Mouse (Mus musculus) heart, postnatal 0 days (tissue): ENCODE results near the gene Prrt1. TPM values are rescaled to one million over a fixed set of nuclear protein-coding genes. Genes with fewer than 3 reads are reported as not detected.

Source experiments
- ATAC-seq: fragments of 200-750 bp; cut with Nextera tagmentation; 2 replicates; pipeline ENCODE4 v1.8.0; 2017; ENCODE audit warnings: low read depth, moderate number of reproducible peaks, moderate library complexity; ENCODE audit not compliant: insufficient read depth
- DNase-seq: peaks from one replicate; pipeline ENCODE4 v3.0.0-alpha.2; 2016; ENCODE audit warnings: low spot score
- H3K27ac ChIP-seq: fragments of 300-500 bp; sonication (generic); 2 replicates; pipeline ENCODE4 v1.5.1; 2014; ENCODE audit warnings: low read depth, mild to moderate bottlenecking
- H3K27me3 ChIP-seq: fragments of 300-500 bp; sonication (generic); 2 replicates; pipeline ENCODE4 v1.6.1; 2014; ENCODE audit warnings: low read length, mixed read lengths; ENCODE audit not compliant: control insufficient read depth, insufficient read depth
- H3K36me3 ChIP-seq: fragments of 300-500 bp; sonication (generic); replicated peaks from 2 replicates; pipeline ENCODE4 v1.6.1; 2014; ENCODE audit warnings: low read length, mixed read lengths; ENCODE audit not compliant: control insufficient read depth, insufficient read depth
- H3K4me1 ChIP-seq: fragments of 300-500 bp; sonication (generic); 2 replicates; pipeline ENCODE4 v1.6.1; 2014; ENCODE audit warnings: antibody characterized with exemption; ENCODE audit not compliant: control insufficient read depth, insufficient read depth
- H3K4me2 ChIP-seq: fragments of 300-500 bp; sonication (generic); 2 replicates; pipeline ENCODE4 v1.6.1; 2014; ENCODE audit warnings: low read depth, mild to moderate bottlenecking, low read length, moderate library complexity
- H3K4me3 ChIP-seq: fragments of 300-500 bp; sonication (generic); 2 replicates; pipeline ENCODE4 v1.5.1; 2014; ENCODE audit warnings: low read depth, low read length
- H3K9ac ChIP-seq: fragments of 300-500 bp; sonication (generic); replicated peaks from 2 replicates; pipeline ENCODE4 v1.6.1; 2014; ENCODE audit warnings: low read depth, low read length, mixed read lengths
- H3K9me3 ChIP-seq: fragments of 300-500 bp; sonication (generic); replicated peaks from 2 replicates; pipeline ENCODE4 v1.6.1; 2016; ENCODE audit warnings: low read length; ENCODE audit not compliant: control insufficient read depth
- CTCF ChIP-seq: IDR thresholded peaks from 2 replicates; pipeline ENCODE4 v1.5.1; 2016; ENCODE audit warnings: antibody characterized with exemption, control low read depth, low read depth
- EP300 ChIP-seq: IDR thresholded peaks from 2 replicates; pipeline ENCODE4 v1.6.1; 2016; ENCODE audit warnings: antibody characterized with exemption, low read depth
- whole genome bisulfite sequencing: fragments of 180-500 bp; shearing (Covaris S2); extraction: QIAGEN DNeasy Blood & Tissue Kit; methylation state at CpG from one replicate; pipeline ENCODE4 v1.1.7; 2014; 5-methylcytosine and 5-hydroxymethylcytosine counted together
- polyA plus RNA-seq: library from polyadenylated mRNA; unstranded; fragments of >200 nt; fragmentation: Nextera tagmentation; extraction: Ambion mirVana; gene quantifications from 2 replicates; pipeline ENCODE4 v1.2.1, GENCODE M21; 2015
- total RNA-seq: library from RNA; depleted of rRNA; stranded (reverse); fragments of >200 nt; gene quantifications from 2 replicates; pipeline ENCODE4 v1.2.3, GENCODE M21; 2014; ENCODE audit warnings: low replicate concordance

The Prrt1 gene
- total and polyA plus RNA-seq, 2 experiments from 2014 or later = 0.19 TPM; not detected in 1

DNA sequence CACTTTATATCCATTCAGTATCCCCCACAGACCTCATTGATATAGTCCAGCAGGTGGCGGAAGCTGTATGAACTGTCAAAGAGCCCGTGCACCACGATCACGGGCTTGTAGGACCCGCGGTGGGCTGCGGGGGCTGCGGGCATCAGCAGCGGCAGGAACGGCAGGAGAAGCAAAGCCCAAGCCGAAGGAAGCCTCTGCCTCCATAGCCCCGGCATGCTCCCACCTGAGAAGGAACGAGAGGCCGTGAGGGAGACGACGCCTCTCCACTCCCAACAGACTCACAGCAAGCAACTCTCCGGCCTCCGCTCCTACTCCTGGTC lies 2.6 kb upstream of the Prrt1 start:
- under 1% methylated on average over 18 of the region's 18 CpGs for WGBS
- Histone ChIP-seq H3K27me3 (peaks cover 28% of the 10 kb centered on the region), H3K27ac (peak overlapping the region; percentile 96), H3K4me2 (peak overlapping the region; percentile 85), H3K36me3 (peaks cover 34% of the 10 kb centered on the region), H3K9ac (peak overlapping the region; percentile 59), H3K4me1 (peaks cover 16% of the 10 kb centered on the region), H3K4me3 (peak overlapping the region; percentile 69), H3K9me3 (no peaks in the 10 kb centered on the region)
- DNase-seq (peak; percentile 57), ATAC-seq (no peak)
- TF ChIP-seq CTCF (peak; percentile 63), EP300 (no peak)

DNA sequence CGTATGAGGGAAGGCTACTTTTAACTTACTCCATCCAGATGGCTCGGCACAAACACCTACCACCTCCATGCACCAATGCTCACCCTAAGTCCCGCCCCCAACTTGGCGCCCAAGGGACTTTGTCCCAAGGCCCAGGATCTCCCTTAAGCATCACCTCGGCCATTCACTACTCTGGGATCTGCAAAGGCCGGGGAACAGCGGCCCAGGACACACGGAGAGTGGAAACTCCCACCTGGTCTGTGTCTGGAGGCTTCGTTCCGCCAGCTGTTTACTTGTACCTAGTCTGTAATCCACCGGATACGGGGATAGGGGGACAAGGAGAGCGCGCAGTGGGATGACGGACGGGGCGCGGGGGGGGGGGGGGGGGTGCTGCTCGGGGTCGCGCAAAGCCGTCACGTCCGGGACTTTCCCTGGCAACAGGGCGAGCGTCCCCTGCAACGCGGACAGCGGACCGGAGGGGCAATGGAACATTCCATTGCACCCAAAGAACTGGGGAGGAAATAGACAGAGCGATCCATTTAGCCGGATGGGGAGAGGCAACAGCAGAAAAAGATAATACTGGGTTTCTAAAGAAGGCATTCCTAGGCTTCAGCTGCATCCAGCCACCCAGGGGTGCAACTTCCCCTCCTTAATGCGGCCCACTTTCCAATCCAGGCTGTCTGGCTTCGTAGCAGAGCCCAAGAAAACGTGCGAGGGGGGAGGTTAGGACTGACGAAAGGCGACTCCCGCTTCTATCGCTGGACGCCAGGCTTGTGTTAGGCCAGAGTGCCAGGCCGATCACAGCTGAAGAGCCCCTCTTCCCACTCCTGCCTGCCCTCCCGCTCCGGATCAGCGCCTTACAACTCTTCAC lies 2.0 kb upstream of the Prrt1 start:
- Histone ChIP-seq H3K27me3 (peaks cover 34% of the 10 kb centered on the region), H3K9ac (peak overlapping the region; percentile 59), H3K36me3 (peaks cover 28% of the 10 kb centered on the region), H3K4me1 (peaks cover 16% of the 10 kb centered on the region), H3K4me3 (peak overlapping the region; percentile 69), H3K9me3 (no peaks in the 10 kb centered on the region), H3K4me2 (peak overlapping the region; percentile 85), H3K27ac (peak overlapping the region; percentile 96)
- ATAC-seq (peak; percentile 87), DNase-seq (peak; percentile 95)
- no peak for TF ChIP-seq CTCF
- 0 out of 2 replicates have a peak, but pooled peaks have one; percentile 57 for TF ChIP-seq EP300
- under 1% methylated on average over 44 of the region's 45 CpGs for WGBS

DNA sequence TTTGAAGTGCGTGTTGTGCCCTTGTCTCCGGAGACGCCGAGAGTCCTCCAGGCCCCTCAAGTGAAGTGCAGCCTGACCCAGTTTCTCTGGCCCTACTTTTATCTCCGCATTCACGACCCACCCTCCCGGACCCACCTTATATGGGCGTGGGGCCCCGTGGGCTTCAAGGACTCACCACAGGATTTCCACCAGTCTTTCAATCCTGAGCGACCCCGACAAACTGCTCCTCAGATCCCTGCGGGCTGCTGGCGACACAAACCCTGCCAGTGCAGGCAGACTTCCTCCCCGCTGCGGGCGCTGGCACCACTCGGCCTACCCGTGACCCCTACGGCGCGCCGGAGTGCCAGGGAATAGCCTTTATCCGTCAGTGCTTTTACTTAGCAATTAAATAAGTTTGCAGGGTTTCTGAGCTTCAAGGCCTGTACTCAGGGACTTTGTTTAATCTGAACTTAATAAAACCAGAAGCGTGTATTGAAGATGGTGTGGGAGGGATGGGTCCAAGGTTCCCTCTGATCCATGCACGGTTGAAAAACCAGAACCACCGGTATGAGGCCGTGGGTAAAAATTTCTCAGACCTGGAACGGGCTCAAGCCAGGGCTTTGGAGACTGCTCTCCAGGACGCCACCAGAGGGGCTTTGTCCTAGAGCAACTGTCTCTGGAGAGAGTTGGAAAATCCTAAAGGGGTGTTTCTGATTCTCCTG lies 1.2 kb upstream of the Prrt1 start, which contains the start of gene Ppt2:
TSS of gene Ppt2 (minus strand) at position 568 of the 701 bp plus-strand sequence.
- no peak for DNase-seq
- H3K36me3 ChIP-seq = peaks cover 20% of the 10 kb centered on the region
- peak within 1 kb of the TSS; percentile 69 for H3K4me3 ChIP-seq
- H3K27ac ChIP-seq = peak within 1 kb of the TSS; percentile 96
- H3K4me1 ChIP-seq = peaks cover 16% of the 10 kb centered on the region
- peak; percentile 22; the same call in 1 of the 2 replicates for ATAC-seq
- H3K27me3 ChIP-seq = peaks cover 41% of the 10 kb centered on the region
- H3K4me2 ChIP-seq = peak within 1 kb of the TSS; percentile 85
- H3K9me3 ChIP-seq = no peaks in the 10 kb centered on the region
- peak within 1 kb of the TSS; percentile 59 for H3K9ac ChIP-seq
- TF ChIP-seq EP300 = no peak
- TF ChIP-seq CTCF = no peak
- 4% methylated on average over 29 of the region's 29 CpGs for WGBS

DNA sequence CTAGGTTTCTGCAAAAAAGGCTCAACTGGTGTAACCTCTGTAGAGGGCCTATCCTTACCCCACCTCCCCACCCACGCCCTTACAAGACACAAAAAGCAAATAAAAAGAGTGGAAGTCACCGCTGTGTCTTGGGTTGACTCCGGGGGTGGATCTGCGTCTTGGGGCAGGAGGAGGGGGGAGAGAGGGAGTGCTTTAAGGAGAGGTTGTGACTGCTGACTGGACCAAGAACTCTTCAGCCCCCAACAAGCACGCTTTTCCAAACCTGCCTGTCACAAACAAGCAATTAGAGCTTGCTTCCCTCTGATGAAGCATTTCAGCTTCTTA lies 727 bp upstream of the Prrt1 start:
- peaks cover 16% of the 10 kb centered on the region for H3K4me1 ChIP-seq
- no peak for TF ChIP-seq CTCF
- TF ChIP-seq EP300 = no peak
- H3K4me3 ChIP-seq = peak overlapping the region; percentile 69
- no peaks in the 10 kb centered on the region for H3K9me3 ChIP-seq
- peaks cover 15% of the 10 kb centered on the region for H3K36me3 ChIP-seq
- H3K27ac ChIP-seq = peak overlapping the region; percentile 96; the same call in 1 of the 2 replicates
- peak overlapping the region; percentile 85 for H3K4me2 ChIP-seq
- peaks cover 45% of the 10 kb centered on the region for H3K27me3 ChIP-seq
- ATAC-seq (no peak), DNase-seq (no peak)
- peak overlapping the region; percentile 59 for H3K9ac ChIP-seq
- 52% methylated on average over 5 of the region's 5 CpGs for WGBS

DNA sequence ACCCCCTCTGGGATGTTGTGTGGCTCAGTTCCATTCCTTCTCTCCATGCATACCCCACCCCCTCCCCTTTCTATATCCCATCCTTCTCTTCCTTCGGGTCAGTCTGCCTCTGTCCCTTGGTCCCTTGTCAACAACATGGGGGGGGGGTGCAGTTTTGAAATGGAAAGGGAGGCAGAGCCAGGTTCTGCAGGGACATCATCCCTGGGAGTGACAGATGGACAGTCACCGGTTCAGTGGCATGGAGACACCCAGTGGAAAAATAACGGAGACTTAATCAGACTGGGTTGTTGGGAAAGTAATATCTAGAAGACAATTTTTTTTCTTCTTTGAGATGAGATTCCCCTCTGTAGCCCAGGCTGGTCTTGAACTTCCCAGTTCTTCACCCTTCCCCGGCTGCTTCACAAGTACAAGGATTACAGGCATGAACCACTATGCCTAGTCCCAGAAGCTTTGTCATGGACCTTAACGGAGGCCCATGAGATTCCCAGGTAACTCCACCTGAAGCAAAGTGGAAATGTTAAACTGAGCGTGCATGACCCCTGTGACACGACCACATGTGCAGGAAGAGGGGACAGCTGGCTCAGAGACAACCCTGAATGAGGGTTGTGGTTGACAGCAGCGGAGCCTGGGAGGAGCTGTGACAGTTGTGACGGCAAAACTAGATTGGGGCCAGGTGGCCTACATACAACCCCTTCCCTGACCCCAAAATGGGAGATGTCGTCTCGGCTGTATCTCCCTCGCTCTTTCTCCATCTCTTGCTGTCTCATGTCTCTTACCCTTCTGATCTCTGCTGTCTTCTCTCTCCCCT lies 667 bp downstream of the Prrt1 start:
- H3K27ac ChIP-seq = peak overlapping the region; percentile 36; the same call in 1 of the 2 replicates
- 30% methylated on average over 12 of the region's 12 CpGs for WGBS
- H3K27me3 ChIP-seq = peaks cover 50% of the 10 kb centered on the region
- DNase-seq (no peak), ATAC-seq (no peak)
- no peak overlapping the region for H3K9ac ChIP-seq
- peaks cover 16% of the 10 kb centered on the region for H3K4me1 ChIP-seq
- H3K4me2 ChIP-seq = peak overlapping the region; percentile 85
- TF ChIP-seq EP300 = no peak
- no peak for TF ChIP-seq CTCF
- H3K4me3 ChIP-seq = peak overlapping the region; percentile 37
- H3K9me3 ChIP-seq = no peaks in the 10 kb centered on the region
- peaks cover 8% of the 10 kb centered on the region for H3K36me3 ChIP-seq
